Mouse (Mus musculus) intestine, postnatal 0 days (tissue): ENCODE data around the gene Sorcs3. TPM values are rescaled to one million over a fixed set of nuclear protein-coding genes. Genes with fewer than 3 reads are reported as not detected.

ENCODE experiments used
- ATAC-seq: fragments of 200-750 bp; cut with Nextera tagmentation; 2 replicates; pipeline ENCODE4 v1.8.0; 2017; ENCODE audit warnings: mild to moderate bottlenecking, moderate TSS enrichment, moderate library complexity
- H3K27ac ChIP-seq: fragments of 300-500 bp; sonication (generic); 2 replicates; pipeline ENCODE4 v1.5.1; 2014; ENCODE audit warnings: mild to moderate bottlenecking, low read depth, low read length, moderate library complexity
- H3K27me3 ChIP-seq: fragments of 300-500 bp; sonication (generic); replicated peaks from 2 replicates; pipeline ENCODE4 v1.6.1; 2014; ENCODE audit warnings: low read length, mixed read lengths; ENCODE audit not compliant: control insufficient read depth, insufficient read depth
- H3K36me3 ChIP-seq: fragments of 300-500 bp; sonication (generic); 2 replicates; pipeline ENCODE4 v1.6.1; 2014; ENCODE audit warnings: mild to moderate bottlenecking, moderate library complexity; ENCODE audit not compliant: control insufficient read depth, insufficient read depth
- H3K4me1 ChIP-seq: fragments of 300-500 bp; sonication (generic); replicated peaks from 2 replicates; pipeline ENCODE4 v1.6.1; 2014; ENCODE audit warnings: antibody characterized with exemption, low read length, mixed read lengths; ENCODE audit not compliant: control insufficient read depth, insufficient read depth
- H3K4me2 ChIP-seq: fragments of 300-500 bp; sonication (generic); replicated peaks from 2 replicates; pipeline ENCODE4 v1.6.1; 2014; ENCODE audit warnings: low read depth, mild to moderate bottlenecking, moderate library complexity
- H3K4me3 ChIP-seq: fragments of 300-500 bp; sonication (generic); 2 replicates; pipeline ENCODE4 v1.5.1; 2014; ENCODE audit warnings: low read depth, low read length
- H3K9ac ChIP-seq: fragments of 300-500 bp; sonication (generic); 2 replicates; pipeline ENCODE4 v1.6.1; 2014; ENCODE audit warnings: mild to moderate bottlenecking, low read depth, low read length
- H3K9me3 ChIP-seq: fragments of 300-500 bp; sonication (generic); 2 replicates; pipeline ENCODE4 v1.6.1; 2016; ENCODE audit warnings: mixed run types; ENCODE audit not compliant: control insufficient read depth
- CTCF ChIP-seq: sonication (generic); IDR thresholded peaks from 2 replicates; pipeline ENCODE4 v1.5.1; 2016; ENCODE audit warnings: low read depth, mild to moderate bottlenecking, control low read depth, antibody characterized with exemption, moderate library complexity
- WGBS: fragments of 180-500 bp; shearing (Covaris S2); extraction: QIAGEN DNeasy Blood & Tissue Kit; methylation state at CpG from one replicate; pipeline ENCODE4 v1.1.7; 2014; 5-methylcytosine and 5-hydroxymethylcytosine counted together
- polyA plus RNA-seq: library from polyadenylated mRNA; unstranded; fragments of >200 nt; fragmentation: Nextera tagmentation; extraction: Ambion mirVana; gene quantifications from 2 replicates; pipeline ENCODE4 v1.2.1, GENCODE M21; 2015

The Sorcs3 gene
- polyA plus RNA-seq, 1 experiment from 2014 or later: 0.37 TPM

- H3K4me2 ChIP-seq: no peak overlapping the region
- H3K27ac ChIP-seq: no peak overlapping the region
- no peak for ATAC-seq
- no peak for TF ChIP-seq CTCF
- H3K4me3 ChIP-seq: no peak overlapping the region
- H3K9me3 ChIP-seq: no peaks in the 10 kb centered on the region
- WGBS: 67% methylated on average over 13 of the region's 13 CpGs
- H3K4me1 ChIP-seq: no peaks in the 10 kb centered on the region
- no peak overlapping the region for H3K9ac ChIP-seq
- H3K36me3 ChIP-seq: no peaks in the 10 kb centered on the region
- no peaks in the 10 kb centered on the region for H3K27me3 ChIP-seq
Measured at GRCm38 (mm10) chr19:48237786-48238372, 32.1 kb downstream of the Sorcs3 start.

DNA sequence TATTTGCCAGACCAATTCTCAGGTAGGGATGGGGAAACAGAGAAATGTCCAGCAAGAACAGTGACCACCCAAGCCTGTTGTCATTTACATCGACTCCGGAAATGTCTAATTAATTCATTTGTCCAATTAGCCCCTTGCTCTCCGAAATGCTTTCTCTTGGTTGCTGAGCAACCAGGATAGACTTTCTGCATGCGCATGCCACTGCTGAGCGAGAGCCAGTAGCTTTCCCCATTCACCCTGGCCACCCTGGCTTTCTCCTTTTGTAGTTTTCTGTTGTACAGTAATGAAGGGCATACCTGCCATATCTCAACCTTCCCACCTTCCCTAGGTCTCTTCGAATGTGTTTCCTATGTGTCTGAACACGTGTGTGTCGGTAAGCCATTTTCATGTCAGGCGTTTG, 32.6 kb downstream of the Sorcs3 start:
- Histone ChIP-seq H3K27ac (no peak overlapping the region), H3K9ac (no peak overlapping the region), H3K4me3 (no peak overlapping the region), H3K36me3 (no peaks in the 10 kb centered on the region), H3K27me3 (no peaks in the 10 kb centered on the region), H3K9me3 (no peaks in the 10 kb centered on the region), H3K4me2 (no peak overlapping the region), H3K4me1 (no peaks in the 10 kb centered on the region)
- TF ChIP-seq CTCF: no peak
- ATAC-seq: no peak
- WGBS: 82% methylated on average over 9 of the region's 9 CpGs

DNA sequence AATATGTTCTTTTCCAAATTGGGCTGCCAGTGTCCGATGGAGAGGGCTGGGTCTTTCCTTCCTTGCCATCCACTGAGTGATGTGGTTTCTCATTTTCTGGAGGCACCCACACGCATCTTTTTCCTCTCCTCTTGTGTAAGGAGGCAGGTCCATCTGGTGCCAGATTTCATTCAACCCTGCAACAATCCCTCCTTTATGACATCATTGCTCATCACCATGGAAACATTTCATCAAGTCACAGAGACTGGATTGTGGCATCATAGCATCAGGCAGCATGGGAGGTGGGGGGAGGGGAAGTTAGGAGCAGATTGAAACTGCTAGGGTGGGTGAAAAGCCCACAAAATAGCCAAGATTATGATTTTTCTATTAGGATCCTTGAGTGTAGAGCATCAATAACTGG, 35.1 kb downstream of the Sorcs3 start:
- no peaks in the 10 kb centered on the region for H3K36me3 ChIP-seq
- no peak for ATAC-seq
- H3K4me3 ChIP-seq: no peak overlapping the region
- no peak for TF ChIP-seq CTCF
- WGBS: 76% methylated on average over 2 of the region's 2 CpGs
- no peak overlapping the region for H3K4me2 ChIP-seq
- H3K9me3 ChIP-seq: no peaks in the 10 kb centered on the region
- H3K4me1 ChIP-seq: no peaks in the 10 kb centered on the region
- H3K9ac ChIP-seq: no peak overlapping the region
- no peaks in the 10 kb centered on the region for H3K27me3 ChIP-seq
- no peak overlapping the region for H3K27ac ChIP-seq

- no peak overlapping the region for H3K4me3 ChIP-seq
- no peak overlapping the region for H3K27ac ChIP-seq
- H3K4me2 ChIP-seq: no peak overlapping the region
- 69% methylated on average over 3 of the region's 3 CpGs for WGBS
- no peaks in the 10 kb centered on the region for H3K4me1 ChIP-seq
- no peaks in the 10 kb centered on the region for H3K27me3 ChIP-seq
- H3K36me3 ChIP-seq: no peaks in the 10 kb centered on the region
- no peak overlapping the region for H3K9ac ChIP-seq
- no peak for TF ChIP-seq CTCF
- no peak for ATAC-seq
- no peaks in the 10 kb centered on the region for H3K9me3 ChIP-seq
Measured at GRCm38 (mm10) chr19:48244036-48244435, 38.2 kb downstream of the Sorcs3 start.

DNA sequence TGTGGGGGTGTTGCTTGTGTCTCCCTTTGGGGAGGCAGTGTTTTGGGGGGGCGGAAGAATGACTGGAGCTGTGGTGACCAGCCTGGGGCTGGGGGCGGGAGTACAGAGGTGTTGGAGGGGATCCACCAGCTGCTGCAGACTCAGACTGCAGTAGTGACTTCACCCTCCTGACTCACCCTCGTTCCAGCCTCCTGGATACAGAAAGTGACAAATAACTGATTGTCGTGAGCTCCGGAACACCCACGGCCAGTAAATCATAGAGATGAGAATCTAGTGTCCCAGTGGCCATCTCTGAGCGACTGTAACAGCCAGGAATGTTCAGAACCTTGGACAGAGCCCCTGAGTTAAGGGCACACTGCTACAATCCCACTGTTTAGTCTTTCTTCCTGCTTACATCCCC, 53.4 kb downstream of the Sorcs3 start:
- Histone ChIP-seq H3K9ac (no peak overlapping the region), H3K36me3 (no peaks in the 10 kb centered on the region), H3K27ac (no peak overlapping the region), H3K4me1 (no peaks in the 10 kb centered on the region), H3K4me2 (no peak overlapping the region), H3K27me3 (no peaks in the 10 kb centered on the region), H3K4me3 (no peak overlapping the region), H3K9me3 (no peaks in the 10 kb centered on the region)
- TF ChIP-seq CTCF: no peak
- 63% methylated on average over 7 of the region's 7 CpGs for WGBS
- no peak for ATAC-seq

DNA sequence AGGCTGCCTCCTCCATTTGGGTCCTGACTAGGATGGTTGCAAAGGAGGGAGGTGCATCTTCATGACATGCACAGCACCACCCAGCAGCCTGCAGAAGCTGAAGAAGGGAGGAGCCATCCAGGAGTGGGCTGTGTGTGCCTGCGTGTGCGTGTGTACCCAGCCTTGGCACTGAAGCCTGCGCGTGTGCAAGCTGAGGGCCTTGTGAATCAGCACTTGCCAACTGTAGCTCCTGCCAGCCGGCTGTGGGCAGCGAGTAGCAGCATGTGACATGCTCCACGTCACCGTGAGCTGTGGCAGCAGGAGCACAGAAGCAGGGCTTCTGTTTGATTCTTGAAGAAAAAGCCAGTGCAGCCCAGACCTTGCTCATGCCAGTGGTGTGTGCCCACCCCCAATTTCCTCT, 54.8 kb downstream of the Sorcs3 start:
- ATAC-seq: no peak
- Histone ChIP-seq H3K4me2 (no peak overlapping the region), H3K9me3 (no peaks in the 10 kb centered on the region), H3K27ac (no peak overlapping the region), H3K9ac (no peak overlapping the region), H3K27me3 (no peaks in the 10 kb centered on the region), H3K4me1 (no peaks in the 10 kb centered on the region), H3K36me3 (no peaks in the 10 kb centered on the region), H3K4me3 (no peak overlapping the region)
- WGBS: 93% methylated on average over 8 of the region's 8 CpGs
- no peak for TF ChIP-seq CTCF

GRCm38 (mm10) chr19:48263750-48264149, 57.9 kb downstream of the Sorcs3 start:
- no peak overlapping the region for H3K27ac ChIP-seq
- H3K9me3 ChIP-seq: no peaks in the 10 kb centered on the region
- H3K27me3 ChIP-seq: no peaks in the 10 kb centered on the region
- no peak overlapping the region for H3K9ac ChIP-seq
- H3K36me3 ChIP-seq: no peaks in the 10 kb centered on the region
- ATAC-seq: no peak
- TF ChIP-seq CTCF: no peak
- no peaks in the 10 kb centered on the region for H3K4me1 ChIP-seq
- no peak overlapping the region for H3K4me2 ChIP-seq
- WGBS: 65% methylated on average over 5 of the region's 5 CpGs
- H3K4me3 ChIP-seq: no peak overlapping the region
